ENCODE assay signal across 9 mouse cellular contexts in genomic region chr12:52288537-52288936, GRCm38 (mm10).
DNase-seq lines count a peak whose midpoint lies in the region; ATAC-seq and TF ChIP-seq lines count a peak whose summit lies in the region.
"Had no signal": no experiment of that assay in that cellular context is flagged by ENCODE, and none has a peak within 500 bp of the region (broad histone marks: within the 10 kb centered on the region; RNA-seq: fewer than 3 reads in every experiment).

No protein-coding gene starts in this region.

- peak; percentile 13 for DNase-seq in adrenal gland, adult 8-10 months
- no peak for DNase-seq in adrenal gland, postnatal 4 days (ENCODE audit: low spot score in 2 of 2)
- DNase-seq in forebrain, postnatal 0 days: no peak
- DNase-seq in midbrain, embryonic 10.5 days (ENCODE audit: low spot score): no peak
- no peak for DNase-seq in left cerebral cortex, postnatal 36 days (ENCODE audit: low spot score in 2 of 2)
- no peak for DNase-seq in left cerebral cortex, postnatal 14 days (ENCODE audit: low spot score in 2 of 2)
- no peak for DNase-seq in left cerebral cortex, adult 8-10 months (ENCODE audit: low spot score in 2 of 2)

- H3K9ac ChIP-seq in forebrain, postnatal 0 days: no peak overlapping the region
- no peak overlapping the region for H3K9ac ChIP-seq in kidney, embryonic 15.5 days

- no peaks in the 10 kb centered on the region for H3K27me3 ChIP-seq in forebrain, postnatal 0 days (ENCODE audit: insufficient read depth, low read length)
- no peaks in the 10 kb centered on the region for H3K27me3 ChIP-seq in kidney, embryonic 15.5 days
- H3K27me3 ChIP-seq in midbrain, embryonic 10.5 days (ENCODE audit: low read depth, poor library complexity, severe bottlenecking): no peaks in the 10 kb centered on the region

- TF ChIP-seq CTCF in forebrain, postnatal 0 days (IDR thresholded peaks at IDR 0.05; ENCODE audit: low read depth): no peak

- no peak overlapping the region for H3K4me3 ChIP-seq in forebrain, postnatal 0 days (ENCODE audit: low read depth, low read length)
- no peak overlapping the region for H3K4me3 ChIP-seq in kidney, embryonic 15.5 days (replicated peaks)
- H3K4me3 ChIP-seq in midbrain, embryonic 10.5 days: no peak overlapping the region
- H3K4me3 ChIP-seq: layer of hippocampus, adult 2 months had no signal

- no peak overlapping the region for H3K4me2 ChIP-seq in forebrain, postnatal 0 days (ENCODE audit: low read depth)
- no peak overlapping the region for H3K4me2 ChIP-seq in kidney, embryonic 15.5 days

- ATAC-seq in forebrain, postnatal 0 days: peak; percentile 8; the same call in 1 of the 2 replicates
- ATAC-seq in kidney, embryonic 15.5 days (replicated peaks; ENCODE audit: low FRiP score): peak; percentile 75

- peaks cover 13% of the 10 kb centered on the region for H3K4me1 ChIP-seq in forebrain, postnatal 0 days (ENCODE audit: insufficient read depth)
- H3K4me1 ChIP-seq in kidney, embryonic 15.5 days: peaks cover 13% of the 10 kb centered on the region
- H3K4me1 ChIP-seq in midbrain, embryonic 10.5 days: peaks cover 30% of the 10 kb centered on the region

- intact Hi-C loops in left cerebral cortex, postnatal 36 days (cut with DNase I): no loop called here
- intact Hi-C loops in left cerebral cortex, postnatal 14 days (cut with DNase I): no loop called here

- 60% methylated on average over 4 of the region's 4 CpGs for WGBS in forebrain, postnatal 0 days
- WGBS in kidney, embryonic 15.5 days: 52% methylated on average over 4 of the region's 4 CpGs
- WGBS in midbrain, embryonic 10.5 days: 80% methylated on average over 4 of the region's 4 CpGs

- H3K9me3 ChIP-seq in forebrain, postnatal 0 days (ENCODE audit: low read length): no peaks in the 10 kb centered on the region
- H3K9me3 ChIP-seq in kidney, embryonic 15.5 days (replicated peaks): no peaks in the 10 kb centered on the region
- H3K9me3 ChIP-seq in midbrain, embryonic 10.5 days (replicated peaks): no peaks in the 10 kb centered on the region

- H3K36me3 ChIP-seq in forebrain, postnatal 0 days (ENCODE audit: insufficient read depth): no peaks in the 10 kb centered on the region
- no peaks in the 10 kb centered on the region for H3K36me3 ChIP-seq in kidney, embryonic 15.5 days
- H3K36me3 ChIP-seq in midbrain, embryonic 10.5 days: no peaks in the 10 kb centered on the region

- H3K27ac ChIP-seq in forebrain, postnatal 0 days (ENCODE audit: low read depth, low read length): no peak overlapping the region
- H3K27ac ChIP-seq in kidney, embryonic 15.5 days: peak overlapping the region; percentile 74
- H3K27ac ChIP-seq in midbrain, embryonic 10.5 days (replicated peaks): peak overlapping the region; percentile 67
